ENCODE assay signal across 23 mouse cellular contexts in genomic region chr1:86378662-86379061, GRCm38 (mm10). TPM values are rescaled to one million over a fixed set of nuclear protein-coding genes. Genes with fewer than 3 reads are reported as not detected.
DNase-seq lines count a peak whose midpoint lies in the region; ATAC-seq and TF ChIP-seq lines count a peak whose summit lies in the region.
"Had no signal": no experiment of that assay in that cellular context is flagged by ENCODE, and none has a peak within 500 bp of the region (broad histone marks: within the 10 kb centered on the region; RNA-seq: fewer than 3 reads in every experiment).

No protein-coding gene starts in this region.

- peak overlapping the region; percentile 4; the same call in 1 of the 2 replicates for H3K4me2 ChIP-seq in heart, embryonic 16.5 days (ENCODE audit: low read depth, low read length)
- H3K4me2 ChIP-seq in limb, embryonic 14.5 days (replicated peaks; ENCODE audit: low read depth, low read length, severe bottlenecking): peak overlapping the region; percentile 23; the same call in 1 of the 2 replicates
- H3K4me2 ChIP-seq in hindbrain, embryonic 11.5 days (replicated peaks; ENCODE audit: low read depth, low read length): no peak overlapping the region
- H3K4me2 ChIP-seq: forebrain, embryonic 15.5 days; hindbrain, embryonic 12.5 days; liver, embryonic 12.5 days; lung, embryonic 14.5 days; midbrain, embryonic 11.5 days; neural tube, embryonic 13.5 days had no signal

- H3K27me3 ChIP-seq in heart, embryonic 16.5 days (ENCODE audit: control insufficient read depth, insufficient read depth, low read length): no peaks in the 10 kb centered on the region
- no peaks in the 10 kb centered on the region for H3K27me3 ChIP-seq in limb, embryonic 14.5 days (ENCODE audit: control insufficient read depth, insufficient read depth, low read length)
- H3K27me3 ChIP-seq in hindbrain, embryonic 11.5 days (ENCODE audit: control insufficient read depth, insufficient read depth, low read length): no peaks in the 10 kb centered on the region
- H3K27me3 ChIP-seq: forebrain, embryonic 15.5 days; hindbrain, embryonic 12.5 days; liver, embryonic 12.5 days; neural tube, embryonic 13.5 days had no signal

- no peaks in the 10 kb centered on the region for H3K9me3 ChIP-seq in heart, embryonic 16.5 days (replicated peaks; ENCODE audit: control insufficient read depth, low read length)
- H3K9me3 ChIP-seq in limb, embryonic 14.5 days (ENCODE audit: control insufficient read depth, low read length): no peaks in the 10 kb centered on the region
- H3K9me3 ChIP-seq in hindbrain, embryonic 11.5 days (ENCODE audit: control insufficient read depth, low read length): no peaks in the 10 kb centered on the region
- H3K9me3 ChIP-seq: forebrain, embryonic 15.5 days; hindbrain, embryonic 12.5 days; liver, embryonic 12.5 days; neural tube, embryonic 13.5 days had no signal

- TF ChIP-seq CTCF in gastrocnemius, adult 2 months (IDR thresholded peaks at IDR 0.05): no peak
- TF ChIP-seq CTCF in bone marrow macrophage, adult 2 months (IDR thresholded peaks at IDR 0.05; ENCODE audit: low read depth, low read length): no peak

- no peak for DNase-seq in gastrocnemius, adult 2 months
- no peak for DNase-seq in gastrocnemius, postnatal 36 days
- no peak for DNase-seq in heart, postnatal 14 days
- DNase-seq in limb, embryonic 14.5 days (ENCODE audit: low spot score): no peak
- DNase-seq in hindbrain, embryonic 11.5 days (ENCODE audit: low spot score): no peak
- DNase-seq: adrenal gland, adult 2 months; cerebellum, adult 11 months; cerebellum, postnatal 14 days; kidney, adult 8-10 months; lung, embryonic 14.5 days; lung, postnatal 4 days; thymus, postnatal 36 days had no signal

- peak overlapping the region; percentile 59 for H3K27ac ChIP-seq in gastrocnemius, adult 2 months
- H3K27ac ChIP-seq in heart, embryonic 16.5 days (ENCODE audit: low read length): peak overlapping the region; percentile 50
- H3K27ac ChIP-seq in bone marrow macrophage, adult 2 months (ENCODE audit: insufficient read depth, low read depth, low read length): peak overlapping the region; percentile 54
- H3K27ac ChIP-seq in limb, embryonic 14.5 days (replicated peaks; ENCODE audit: low read depth, low read length): 0 out of 2 replicates have a peak overlapping the region, but pooled peaks have one; percentile 30
- no peak overlapping the region for H3K27ac ChIP-seq in hindbrain, embryonic 11.5 days (ENCODE audit: low read depth, low read length)
- H3K27ac ChIP-seq: forebrain, embryonic 15.5 days; liver, embryonic 12.5 days; neural tube, embryonic 13.5 days had no signal

- H3K9ac ChIP-seq in heart, embryonic 16.5 days (ENCODE audit: low read length): no peak overlapping the region; the same call in 1 of the 2 replicates
- H3K9ac ChIP-seq in limb, embryonic 14.5 days (ENCODE audit: low read depth, low read length, severe bottlenecking): no peak overlapping the region
- H3K9ac ChIP-seq in hindbrain, embryonic 11.5 days (ENCODE audit: low read depth, low read length): no peak overlapping the region
- H3K9ac ChIP-seq: forebrain, embryonic 15.5 days; hindbrain, embryonic 12.5 days; liver, embryonic 12.5 days; lung, embryonic 14.5 days; neural tube, embryonic 13.5 days had no signal

- no peak for TF ChIP-seq POLR2A in bone marrow macrophage, adult 2 months (IDR thresholded peaks at IDR 0.05; ENCODE audit: borderline replicate concordance, low read depth, low read length)
- TF ChIP-seq POLR2A in limb, embryonic 14.5 days (IDR thresholded peaks at IDR 0.05; ENCODE audit: borderline replicate concordance, extremely low read depth, insufficient read depth, insufficient read length): no peak

- no peak for ATAC-seq in heart, embryonic 16.5 days (replicated peaks; ENCODE audit: extremely low read depth, insufficient read depth, low FRiP score)
- ATAC-seq in limb, embryonic 14.5 days (ENCODE audit: low FRiP score, low read depth): peak; percentile 18; the same call in 1 of the 2 replicates
- no peak for ATAC-seq in hindbrain, embryonic 11.5 days (ENCODE audit: low FRiP score)
- ATAC-seq: forebrain, embryonic 15.5 days; inflammation-experienced regulatory T-cells, adult 6 months; liver, embryonic 12.5 days had no signal

- no peak overlapping the region for H3K4me3 ChIP-seq in gastrocnemius, adult 2 months
- no peak overlapping the region for H3K4me3 ChIP-seq in heart, embryonic 16.5 days (ENCODE audit: low read length)
- H3K4me3 ChIP-seq in bone marrow macrophage, adult 2 months (ENCODE audit: insufficient read depth, low read length): no peak overlapping the region
- no peak overlapping the region for H3K4me3 ChIP-seq in limb, embryonic 14.5 days (replicated peaks; ENCODE audit: low read length)
- no peak overlapping the region for H3K4me3 ChIP-seq in hindbrain, embryonic 11.5 days (ENCODE audit: low read depth, low read length)
- H3K4me3 ChIP-seq: erythroblast, embryonic 14.5 days; forebrain, embryonic 15.5 days; hindbrain, embryonic 12.5 days; liver, embryonic 12.5 days; neural tube, embryonic 13.5 days had no signal

- H3K4me1 ChIP-seq in heart, embryonic 16.5 days (ENCODE audit: control insufficient read depth, insufficient read depth, low read length): peaks cover 31% of the 10 kb centered on the region
- H3K4me1 ChIP-seq in bone marrow macrophage, adult 2 months (ENCODE audit: control insufficient read depth, insufficient read depth, low read length): peaks cover 21% of the 10 kb centered on the region
- H3K4me1 ChIP-seq in limb, embryonic 14.5 days (ENCODE audit: control insufficient read depth, insufficient read depth, low read length): peaks cover 17% of the 10 kb centered on the region
- H3K4me1 ChIP-seq in hindbrain, embryonic 11.5 days (replicated peaks; ENCODE audit: control insufficient read depth, insufficient read depth, low read length): no peaks in the 10 kb centered on the region
- H3K4me1 ChIP-seq: hindbrain, embryonic 12.5 days had no signal

- H3K36me3 ChIP-seq in heart, embryonic 16.5 days (ENCODE audit: control insufficient read depth, insufficient read depth): no peaks in the 10 kb centered on the region
- H3K36me3 ChIP-seq in limb, embryonic 14.5 days (ENCODE audit: control insufficient read depth, insufficient read depth, low read length): no peaks in the 10 kb centered on the region
- H3K36me3 ChIP-seq in hindbrain, embryonic 11.5 days (ENCODE audit: control insufficient read depth, insufficient read depth, low read length): no peaks in the 10 kb centered on the region
- H3K36me3 ChIP-seq: forebrain, embryonic 15.5 days; hindbrain, embryonic 12.5 days; liver, embryonic 12.5 days; neural tube, embryonic 13.5 days had no signal

- WGBS in heart, embryonic 16.5 days: 36% methylated on average over 6 of the region's 6 CpGs
- WGBS in limb, embryonic 14.5 days: 12% methylated on average over 6 of the region's 6 CpGs
- WGBS in hindbrain, embryonic 11.5 days: 78% methylated on average over 5 of the region's 6 CpGs

- intact Hi-C loops in gastrocnemius, adult 2 months (cut with DNase I): no loop called here
- intact Hi-C loops in gastrocnemius, postnatal 36 days (cut with DNase I): no loop called here
- intact Hi-C loops in heart, postnatal 14 days (cut with DNase I): no loop called here

RNA-seq across cellular contexts. Expression of gene Ncl, which starts 19.5 kb away (rescaled TPM):
- total RNA-seq in gastrocnemius, adult 2 months (2021): 100 to 1,000 TPM; 102 to 105 TPM
- total RNA-seq in gastrocnemius, postnatal 36 days (2021): 100 to 1,000 TPM in 1 of 2 experiments, 10 to 100 TPM in 1; 79.3 to 101 TPM
- polyA plus RNA-seq in heart, embryonic 16.5 days (2015; fragmentation: Nextera tagmentation; extraction: Ambion mirVana): 230 and 276 TPM in 2 replicates
- total RNA-seq in heart, postnatal 14 days (2021): 100 to 1,000 TPM; 122 to 125 TPM
- 189 and 191 TPM in 2 replicates for polyA plus RNA-seq in bone marrow macrophage, adult 2 months (2012; ENCODE audit: insufficient read depth, insufficient read length, missing spikeins)
- polyA plus RNA-seq in limb, embryonic 14.5 days (2012; rRNA removed): 63.5 and 201 TPM in 2 replicates
- polyA plus RNA-seq in limb, embryonic 14.5 days (2014; fragmentation: Nextera tagmentation; extraction: Ambion mirVana): 286 and 299 TPM in 2 replicates
- polyA plus RNA-seq in hindbrain, embryonic 11.5 days (2014; fragmentation: Nextera tagmentation; extraction: Ambion mirVana): 342 and 368 TPM in 2 replicates

RNA-seq across cellular contexts. Expression of gene Nmur1, which starts 47.4 kb away (rescaled TPM):
- not detected for total RNA-seq in gastrocnemius, adult 2 months (2021)
- total RNA-seq in gastrocnemius, postnatal 36 days (2021): not detected
- polyA plus RNA-seq in heart, embryonic 16.5 days (2015; fragmentation: Nextera tagmentation; extraction: Ambion mirVana): not detected in 2 replicates
- not detected for total RNA-seq in heart, postnatal 14 days (2021)
- polyA plus RNA-seq in bone marrow macrophage, adult 2 months (2012; ENCODE audit: insufficient read depth, insufficient read length, missing spikeins): not detected in 2 replicates
- polyA plus RNA-seq in limb, embryonic 14.5 days (2012; rRNA removed): 0.09 TPM in 1 of 2 replicates, not detected in the other
- polyA plus RNA-seq in limb, embryonic 14.5 days (2014; fragmentation: Nextera tagmentation; extraction: Ambion mirVana): 0.17 TPM in 1 of 2 replicates, not detected in the other
- not detected in 2 replicates for polyA plus RNA-seq in hindbrain, embryonic 11.5 days (2014; fragmentation: Nextera tagmentation; extraction: Ambion mirVana)
- total RNA-seq: adrenal gland, adult 2 months; gastrocnemius, adult 8-10 months had no signal
- polyA plus RNA-seq: erythroblast, embryonic 14.5 days; lung, embryonic 14.5 days; midbrain, embryonic 11.5 days had no signal

RNA-seq across cellular contexts. Expression of gene Tex44, which starts 47.5 kb away (rescaled TPM):
- not detected for total RNA-seq in gastrocnemius, adult 2 months (2021)
- total RNA-seq in gastrocnemius, postnatal 36 days (2021): not detected
- not detected in 2 replicates for polyA plus RNA-seq in heart, embryonic 16.5 days (2015; fragmentation: Nextera tagmentation; extraction: Ambion mirVana)
- total RNA-seq in heart, postnatal 14 days (2021): not detected
- polyA plus RNA-seq in bone marrow macrophage, adult 2 months (2012; ENCODE audit: insufficient read depth, insufficient read length, missing spikeins): not detected in 2 replicates
- not detected in 2 replicates for polyA plus RNA-seq in limb, embryonic 14.5 days (2012; rRNA removed)
- polyA plus RNA-seq in limb, embryonic 14.5 days (2014; fragmentation: Nextera tagmentation; extraction: Ambion mirVana): not detected in 2 replicates
- polyA plus RNA-seq in hindbrain, embryonic 11.5 days (2014; fragmentation: Nextera tagmentation; extraction: Ambion mirVana): 0.15 TPM in 1 of 2 replicates, not detected in the other
- total RNA-seq: adrenal gland, adult 2 months; gastrocnemius, adult 8-10 months had no signal
- polyA plus RNA-seq: adrenal gland, adult 2 months; brain, embryonic 14.5 days; erythroblast, embryonic 14.5 days; forebrain, embryonic 15.5 days; hindbrain, embryonic 12.5 days; inflammation-experienced regulatory T-cells, adult 6 months; liver, embryonic 12.5 days; lung, embryonic 14.5 days; midbrain, embryonic 11.5 days; neural tube, embryonic 13.5 days had no signal
